Mouse (Mus musculus) lung, adult 2 months (tissue): Measurements from ENCODE around the gene Myl4.

ENCODE experiments used
- CTCF ChIP-seq: fragments of 200-500 bp; IDR thresholded peaks from 2 replicates; pipeline ENCODE4 v1.5.1; 2011; ENCODE audit warnings: mild to moderate bottlenecking, low read length, control low read depth; ENCODE audit not compliant: insufficient read depth
- POLR2A ChIP-seq: fragments of 200-500 bp; IDR thresholded peaks from 2 replicates; pipeline ENCODE4 v1.6.1; 2011; ENCODE audit warnings: low read depth, mild to moderate bottlenecking, control low read depth, low read length, borderline replicate concordance; ENCODE audit errors: extremely low read depth

DNA sequence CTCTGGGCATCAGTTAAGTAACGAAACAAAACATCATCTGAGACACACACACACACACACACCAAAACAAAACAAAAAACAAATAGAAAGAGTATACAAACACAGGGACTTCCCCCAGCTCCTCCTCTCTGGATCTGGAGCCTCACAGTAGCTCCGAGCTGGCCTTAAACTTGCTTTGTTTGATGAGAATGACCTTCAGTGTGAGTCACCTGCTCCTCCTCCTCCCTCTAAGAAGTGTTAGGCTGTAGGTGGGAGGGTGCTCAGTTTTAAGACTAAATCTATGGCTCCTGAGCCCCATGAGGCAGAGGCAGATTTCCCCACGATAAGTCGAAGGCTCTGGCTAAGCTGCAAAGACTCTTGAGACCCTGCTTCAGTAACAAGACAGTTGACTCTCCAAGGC lies 38.0 kb upstream of the Myl4 start:
- TF ChIP-seq CTCF (no peak), POLR2A (no peak)
